Mouse (Mus musculus) lung, postnatal 0 days (tissue): ENCODE measurements around the gene Chrna1. TPM values are rescaled to one million over a fixed set of nuclear protein-coding genes. Genes with fewer than 3 reads are reported as not detected.

Experiments used
- ATAC-seq: fragments of 200-750 bp; cut with Nextera tagmentation; 2 replicates; pipeline ENCODE4 v1.8.0; 2017; ENCODE audit warnings: moderate library complexity
- DNase-seq: peaks from one replicate; pipeline ENCODE4 v3.0.0-alpha.2; 2016; ENCODE audit warnings: low spot score
- H3K27ac ChIP-seq: fragments of 300-500 bp; sonication (generic); 2 replicates; pipeline ENCODE4 v1.5.1; 2014; ENCODE audit warnings: antibody characterized with exemption, mild to moderate bottlenecking, low read length, mixed read lengths
- H3K27me3 ChIP-seq: fragments of 300-500 bp; sonication (generic); replicated peaks from 2 replicates; pipeline ENCODE4 v1.6.1; 2014; ENCODE audit warnings: low read length, mixed read lengths; ENCODE audit not compliant: insufficient read depth
- H3K36me3 ChIP-seq: fragments of 300-500 bp; sonication (generic); 2 replicates; pipeline ENCODE4 v1.6.1; 2014; ENCODE audit warnings: low read length, mixed read lengths; ENCODE audit not compliant: insufficient read depth
- H3K4me1 ChIP-seq: fragments of 300-500 bp; sonication (generic); 2 replicates; pipeline ENCODE4 v1.6.1; 2014; ENCODE audit warnings: antibody characterized with exemption, low read depth, low read length, mixed read lengths; ENCODE audit not compliant: insufficient read depth
- H3K4me2 ChIP-seq: fragments of 300-500 bp; sonication (generic); replicated peaks from 2 replicates; pipeline ENCODE4 v1.6.1; 2014; ENCODE audit warnings: low read depth, mild to moderate bottlenecking, low read length, moderate library complexity, mixed read lengths
- H3K4me3 ChIP-seq: fragments of 300-500 bp; sonication (generic); 2 replicates; pipeline ENCODE4 v1.5.1; 2014; ENCODE audit warnings: low read depth, low read length
- H3K9ac ChIP-seq: fragments of 300-500 bp; sonication (generic); replicated peaks from 2 replicates; pipeline ENCODE4 v1.6.1; 2014; ENCODE audit warnings: low read depth, mild to moderate bottlenecking
- H3K9me3 ChIP-seq: fragments of 300-500 bp; sonication (generic); 2 replicates; pipeline ENCODE4 v1.6.1; 2016; ENCODE audit warnings: low read length, mixed read lengths
- CTCF ChIP-seq: IDR thresholded peaks from 2 replicates; pipeline ENCODE4 v1.5.1; 2016; ENCODE audit warnings: antibody characterized with exemption, mild to moderate bottlenecking
- EP300 ChIP-seq: IDR thresholded peaks from 2 replicates; pipeline ENCODE4 v1.6.1; 2016; ENCODE audit warnings: antibody characterized with exemption, mild to moderate bottlenecking, control low read depth
- WGBS: fragments of 180-500 bp; shearing (Covaris S2); extraction: QIAGEN DNeasy Blood & Tissue Kit; methylation state at CpG from one replicate; pipeline ENCODE4 v1.1.7; 2014; 5-methylcytosine and 5-hydroxymethylcytosine counted together
- polyA plus RNA-seq: library from polyadenylated mRNA; unstranded; fragments of >200 nt; fragmentation: Nextera tagmentation; extraction: Ambion mirVana; gene quantifications from 2 replicates; pipeline ENCODE4 v1.2.1, GENCODE M21; 2015

Chrna1 gene
- polyA plus RNA-seq, 1 experiment from 2014 or later: 0.12 TPM

DNA sequence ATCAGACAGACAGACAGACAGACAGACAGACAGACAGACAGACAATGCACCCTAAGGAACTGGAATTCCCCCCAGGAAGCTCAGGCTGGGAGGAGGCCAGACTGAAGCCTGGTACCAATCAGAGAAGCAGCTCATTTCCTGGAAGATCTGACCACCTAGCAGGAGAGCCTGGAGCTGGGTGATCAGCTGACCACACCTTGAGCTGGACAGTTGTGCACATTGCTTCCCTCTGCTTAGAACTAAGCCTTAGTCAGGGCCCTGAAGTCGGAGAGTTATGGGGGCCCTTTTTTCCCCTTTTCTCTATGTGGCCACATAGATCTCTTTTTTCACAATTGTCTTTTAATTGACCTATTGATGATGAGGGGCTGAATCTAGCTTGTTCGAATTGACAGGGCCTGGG lies 27.0 kb upstream of the Chrna1 start:
- 0 out of 2 replicates have a peak, but pooled peaks cover 5% of the 10 kb centered on the region for H3K4me1 ChIP-seq
- no peaks in the 10 kb centered on the region for H3K27me3 ChIP-seq
- no peak overlapping the region for H3K4me3 ChIP-seq
- DNase-seq (no peak), ATAC-seq (no peak)
- H3K36me3 ChIP-seq: no peaks in the 10 kb centered on the region
- H3K9me3 ChIP-seq: no peaks in the 10 kb centered on the region
- no peak for TF ChIP-seq EP300
- no peak for TF ChIP-seq CTCF
- H3K27ac ChIP-seq: no peak overlapping the region
- no peak overlapping the region for H3K9ac ChIP-seq
- 65% methylated on average over 2 of the region's 2 CpGs for WGBS
- H3K4me2 ChIP-seq: no peak overlapping the region

DNA sequence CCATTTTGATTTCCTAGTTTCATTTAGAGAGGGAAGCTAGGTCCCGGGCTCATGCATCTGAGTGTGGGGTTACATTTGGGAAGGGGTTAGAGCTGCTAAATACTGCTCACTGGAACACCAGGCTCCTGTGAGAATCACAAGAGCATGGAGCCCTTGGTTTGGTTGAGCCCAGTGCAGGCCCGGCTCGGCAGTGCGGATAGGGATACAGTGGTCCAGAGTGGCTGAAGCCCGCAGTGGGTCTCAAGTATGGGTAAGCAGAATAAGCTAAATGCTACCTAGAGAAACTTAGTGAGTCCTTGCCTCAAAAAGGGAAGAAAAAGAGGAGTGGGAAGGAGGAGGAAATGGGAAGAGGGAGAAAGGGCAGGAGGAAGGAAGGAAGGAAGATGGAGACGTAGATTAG lies 26.5 kb upstream of the Chrna1 start:
- DNase-seq (no peak), ATAC-seq (no peak)
- TF ChIP-seq EP300: no peak
- no peak for TF ChIP-seq CTCF
- 92% methylated on average over 6 of the region's 6 CpGs for WGBS
- no peak overlapping the region for H3K9ac ChIP-seq
- no peaks in the 10 kb centered on the region for H3K36me3 ChIP-seq
- H3K4me1 ChIP-seq: 0 out of 2 replicates have a peak, but pooled peaks cover 5% of the 10 kb centered on the region
- no peaks in the 10 kb centered on the region for H3K27me3 ChIP-seq
- no peak overlapping the region for H3K4me2 ChIP-seq
- H3K4me3 ChIP-seq: no peak overlapping the region
- H3K27ac ChIP-seq: no peak overlapping the region
- H3K9me3 ChIP-seq: no peaks in the 10 kb centered on the region

- DNase-seq: no peak
- TF ChIP-seq CTCF (no peak), EP300 (no peak)
- H3K36me3 ChIP-seq: no peaks in the 10 kb centered on the region
- no peaks in the 10 kb centered on the region for H3K9me3 ChIP-seq
- H3K4me2 ChIP-seq: no peak overlapping the region
- no peaks in the 10 kb centered on the region for H3K27me3 ChIP-seq
- H3K27ac ChIP-seq: no peak overlapping the region
- 48% methylated on average over 8 of the region's 8 CpGs for WGBS
- H3K9ac ChIP-seq: no peak overlapping the region
- H3K4me3 ChIP-seq: no peak overlapping the region
- 0 out of 2 replicates have a peak, but pooled peaks cover 5% of the 10 kb centered on the region for H3K4me1 ChIP-seq
- ATAC-seq: no peak
These were observed 24.9 kb upstream of the Chrna1 start for GRCm38 (mm10) chr2:73605077-73605476.

DNA sequence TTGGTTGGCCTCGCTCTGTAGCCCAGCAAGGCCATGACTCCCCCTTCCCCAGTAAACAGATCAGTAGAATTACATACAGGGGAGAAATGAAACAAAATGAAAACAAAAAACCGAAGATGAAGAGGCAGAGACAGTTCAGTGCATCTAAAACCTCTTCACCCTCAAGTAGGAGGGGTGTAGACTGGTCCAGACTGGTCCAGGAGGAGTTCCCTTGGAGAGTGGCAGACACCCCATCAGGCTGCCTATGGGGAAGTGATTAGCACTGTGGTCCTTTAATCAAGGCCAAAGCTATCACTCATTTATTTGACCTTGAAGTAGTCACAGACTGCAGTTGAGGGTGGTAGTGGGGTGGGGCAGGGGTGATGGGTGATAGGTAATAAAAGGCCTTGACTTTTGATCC lies 24.4 kb upstream of the Chrna1 start:
- Histone ChIP-seq H3K4me3 (no peak overlapping the region), H3K27ac (no peak overlapping the region), H3K4me2 (no peak overlapping the region), H3K9me3 (no peaks in the 10 kb centered on the region), H3K36me3 (no peaks in the 10 kb centered on the region), H3K9ac (no peak overlapping the region), H3K27me3 (no peaks in the 10 kb centered on the region), H3K4me1 (0 out of 2 replicates have a peak, but pooled peaks cover 3% of the 10 kb centered on the region)
- DNase-seq: no peak
- ATAC-seq: no peak
- 81% methylated on average over 2 of the region's 2 CpGs for WGBS
- TF ChIP-seq CTCF (no peak), EP300 (no peak)

- H3K27ac ChIP-seq: no peak overlapping the region
- H3K4me2 ChIP-seq: no peak overlapping the region
- WGBS: 63% methylated on average over 2 of the region's 2 CpGs
- H3K9ac ChIP-seq: no peak overlapping the region
- no peak overlapping the region for H3K4me3 ChIP-seq
- H3K36me3 ChIP-seq: no peaks in the 10 kb centered on the region
- DNase-seq: no peak
- H3K9me3 ChIP-seq: no peaks in the 10 kb centered on the region
- ATAC-seq: no peak
- TF ChIP-seq CTCF (no peak), EP300 (no peak)
- H3K4me1 ChIP-seq: peaks cover 4% of the 10 kb centered on the region; the same call in 1 of the 2 replicates
- H3K27me3 ChIP-seq: no peaks in the 10 kb centered on the region
These were observed 20.5 kb upstream of the Chrna1 start for GRCm38 (mm10) chr2:73600650-73601049.

DNA sequence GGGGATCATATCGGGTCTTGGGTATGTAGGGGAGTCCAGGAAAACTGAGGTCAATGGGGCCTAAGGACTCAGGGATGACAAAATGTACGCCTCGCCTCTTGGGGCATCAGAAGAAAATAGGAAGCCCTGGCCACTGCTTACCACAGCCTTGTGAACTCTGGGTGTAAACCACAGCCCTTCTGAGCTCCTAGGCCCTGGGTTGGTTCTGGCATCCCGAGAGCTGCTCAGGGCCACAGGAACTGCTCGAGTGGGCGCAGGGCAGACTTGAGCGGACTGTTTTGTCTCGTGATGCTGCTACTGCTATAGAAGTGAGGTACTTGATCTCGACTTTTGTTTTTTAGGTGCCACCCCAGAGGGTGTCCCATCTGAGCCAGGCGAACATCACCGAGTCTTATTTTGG lies 17.6 kb upstream of the Chrna1 start:
- no peaks in the 10 kb centered on the region for H3K9me3 ChIP-seq
- H3K27ac ChIP-seq: no peak overlapping the region
- peaks cover 11% of the 10 kb centered on the region; the same call in 1 of the 2 replicates for H3K4me1 ChIP-seq
- H3K9ac ChIP-seq: no peak overlapping the region
- H3K27me3 ChIP-seq: no peaks in the 10 kb centered on the region
- no peak for ATAC-seq
- H3K4me3 ChIP-seq: no peak overlapping the region
- 90% methylated on average over 11 of the region's 11 CpGs for WGBS
- TF ChIP-seq EP300 (no peak), CTCF (no peak)
- DNase-seq: no peak
- H3K36me3 ChIP-seq: no peaks in the 10 kb centered on the region
- no peak overlapping the region for H3K4me2 ChIP-seq

DNA sequence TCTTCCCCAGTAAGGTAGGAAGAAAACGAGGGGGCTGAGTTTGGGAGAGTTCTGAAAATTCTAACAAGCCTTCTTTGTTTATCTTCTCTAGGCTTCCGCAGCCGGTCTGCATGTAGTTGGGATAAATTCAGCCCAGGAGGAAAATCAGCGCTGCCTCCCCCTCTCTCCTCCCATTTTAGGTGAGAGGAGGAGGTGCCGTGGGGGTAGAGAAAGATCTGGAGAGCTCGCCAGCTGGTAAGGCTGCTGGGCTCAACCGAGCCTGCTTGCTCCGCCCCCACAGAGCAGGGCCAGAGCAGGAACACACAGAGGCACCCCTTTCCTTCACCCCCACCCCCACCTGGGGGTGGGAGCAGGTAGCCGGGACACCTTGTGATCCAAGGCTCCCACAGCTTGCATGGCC lies 16.6 kb upstream of the Chrna1 start:
- Histone ChIP-seq H3K4me1 (peaks cover 14% of the 10 kb centered on the region; the same call in 1 of the 2 replicates), H3K9ac (no peak overlapping the region), H3K4me3 (no peak overlapping the region), H3K4me2 (peak overlapping the region; percentile 44), H3K27ac (no peak overlapping the region), H3K36me3 (no peaks in the 10 kb centered on the region), H3K9me3 (no peaks in the 10 kb centered on the region), H3K27me3 (no peaks in the 10 kb centered on the region)
- ATAC-seq (no peak; the same call in 1 of the 2 replicates), DNase-seq (peak; percentile 62)
- TF ChIP-seq EP300: no peak
- TF ChIP-seq CTCF: no peak
- 8% methylated on average over 7 of the region's 9 CpGs for WGBS
